ENCODE assay signal across 14 mouse cellular contexts in the genomic region with DNA sequence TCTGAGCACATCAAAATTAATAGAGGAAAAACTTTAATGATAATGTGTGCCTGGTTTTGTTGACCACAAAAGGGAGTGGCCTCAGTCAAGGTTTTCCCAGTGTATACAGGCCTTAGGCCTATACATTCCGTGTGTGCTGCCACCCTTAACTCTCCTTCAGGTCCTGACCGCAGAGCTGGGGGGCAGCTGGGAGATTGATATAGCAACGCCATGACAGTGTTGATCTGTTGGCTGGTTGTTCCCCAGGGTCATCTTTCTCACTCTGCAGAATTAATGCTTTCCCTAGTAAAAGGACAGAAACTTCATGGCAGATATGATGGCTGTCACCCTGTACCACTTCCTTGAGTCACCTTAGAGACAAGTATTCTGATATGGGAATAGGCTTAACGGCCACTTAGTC.
"Had no signal": no experiment of that assay in that cellular context is flagged by ENCODE, and none has a peak within 500 bp of the region (broad histone marks: within the 10 kb centered on the region; RNA-seq: fewer than 3 reads in every experiment).

No protein-coding gene starts in this region.

- H3K4me2 ChIP-seq: lung, embryonic 14.5 days; midbrain, embryonic 12.5 days; neural tube, embryonic 12.5 days; stomach, embryonic 15.5 days had no signal

- H3K4me3 ChIP-seq: midbrain, embryonic 10.5 days; midbrain, embryonic 12.5 days; neural tube, embryonic 12.5 days; stomach, embryonic 15.5 days had no signal

- H3K27me3 ChIP-seq: midbrain, embryonic 12.5 days; neural tube, embryonic 12.5 days; stomach, embryonic 15.5 days had no signal

- H3K27ac ChIP-seq: midbrain, embryonic 10.5 days; midbrain, embryonic 12.5 days; neural tube, embryonic 12.5 days; stomach, embryonic 15.5 days had no signal

- DNase-seq: lung, adult 18-20 months; lung, embryonic 14.5 days; lung, postnatal 10 days; lung, postnatal 4 days; midbrain, embryonic 14.5 days; right cerebral cortex, postnatal 14 days; thymus, adult 18-20 months; thymus, postnatal 14 days; thymus, postnatal 36 days had no signal

- H3K9ac ChIP-seq: lung, embryonic 14.5 days; midbrain, embryonic 12.5 days; neural tube, embryonic 12.5 days; stomach, embryonic 15.5 days had no signal

- H3K36me3 ChIP-seq: midbrain, embryonic 10.5 days; stomach, embryonic 15.5 days had no signal

- H3K9me3 ChIP-seq: midbrain, embryonic 10.5 days; midbrain, embryonic 12.5 days; neural tube, embryonic 12.5 days; stomach, embryonic 15.5 days had no signal

- ATAC-seq: midbrain, embryonic 16.5 days had no signal

- H3K4me1 ChIP-seq: midbrain, embryonic 10.5 days; midbrain, embryonic 12.5 days; neural tube, embryonic 12.5 days; stomach, embryonic 15.5 days had no signal
